Mouse (Mus musculus) lung, adult 2 months (tissue): ENCODE data around the gene Srrm3.

Experiments used
- CTCF ChIP-seq: fragments of 200-500 bp; IDR thresholded peaks from 2 replicates; pipeline ENCODE4 v1.5.1; 2011; ENCODE audit warnings: mild to moderate bottlenecking, low read length, control low read depth; ENCODE audit not compliant: insufficient read depth
- POLR2A ChIP-seq: fragments of 200-500 bp; IDR thresholded peaks from 2 replicates; pipeline ENCODE4 v1.6.1; 2011; ENCODE audit warnings: low read depth, mild to moderate bottlenecking, control low read depth, low read length, borderline replicate concordance; ENCODE audit errors: extremely low read depth

DNA sequence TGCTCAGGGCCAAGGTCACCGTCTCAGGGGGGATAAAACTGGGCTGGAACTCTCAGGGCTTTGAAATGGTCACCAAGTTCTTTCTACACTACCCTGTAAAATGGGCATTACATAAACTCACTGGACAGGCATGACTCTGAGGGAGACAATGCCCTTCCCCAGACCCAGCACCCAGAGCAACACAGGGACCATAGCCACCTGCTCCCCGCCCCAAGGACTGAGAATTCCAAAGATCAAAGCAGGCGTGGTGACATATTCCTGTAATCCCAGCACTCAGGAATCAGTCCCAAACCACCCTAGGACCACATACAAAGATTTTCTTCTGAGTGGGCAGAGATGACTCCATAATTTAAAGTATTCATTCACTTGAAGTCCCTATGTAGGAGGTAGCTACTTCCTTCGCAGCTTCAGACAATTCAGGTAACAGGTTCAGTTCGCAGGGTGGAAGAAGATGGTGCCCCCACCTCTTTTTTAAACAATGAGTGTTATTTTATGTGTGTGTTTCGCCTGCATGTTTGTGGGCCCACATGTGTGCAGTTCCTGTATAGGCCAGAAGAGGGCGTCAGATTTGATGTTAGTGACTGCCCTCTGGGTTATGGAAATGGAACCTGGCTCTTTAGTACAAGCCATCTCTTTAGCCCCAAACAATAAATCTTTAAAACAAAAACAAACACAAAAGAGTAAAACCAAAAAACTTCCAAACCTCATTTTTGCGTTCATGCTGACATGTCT, 110.8 kb downstream of the Srrm3 start:
- no peak for TF ChIP-seq POLR2A
- no peak for TF ChIP-seq CTCF
